Mouse (Mus musculus): ENCODE data around the gene Bspry.

DNA sequence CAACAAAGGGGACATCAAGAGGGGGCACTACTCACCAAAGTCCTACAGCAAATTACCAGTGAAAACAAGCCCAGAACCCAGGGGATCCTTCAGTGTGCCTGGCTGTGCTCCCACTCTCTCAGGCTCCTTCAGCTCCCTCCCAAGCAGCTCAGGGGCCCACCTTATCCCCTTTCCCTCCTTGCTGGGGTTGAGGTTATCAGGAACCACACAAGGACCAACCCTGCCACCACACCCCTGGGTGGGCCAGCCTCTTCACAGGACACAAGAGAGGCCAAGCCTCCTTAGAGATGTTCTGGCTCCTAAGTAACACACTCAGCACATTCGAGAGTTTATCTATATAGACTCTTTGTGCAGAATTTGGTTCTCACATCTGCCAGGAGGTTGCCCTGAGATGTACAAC, 36.7 kb downstream of the Bspry start:
- TF ChIP-seq CTCF (IDR thresholded peaks at IDR 0.05; ENCODE audit: low read depth, low read length) (no peak), GATA1 (IDR thresholded peaks at IDR 0.05; ENCODE audit: borderline replicate concordance, low read length) (no peak), TAL1 (conservative IDR thresholded peaks at IDR 0.05; ENCODE audit: low read depth, low read length) (peak; percentile 95), POLR2AphosphoS5 (IDR thresholded peaks at IDR 0.05; ENCODE audit: insufficient replicate concordance, low read depth, low read length) (no peak), GATA2 (IDR thresholded peaks at IDR 0.05; ENCODE audit: borderline replicate concordance, low read depth, low read length) (no peak)
